Mouse (Mus musculus) spleen, postnatal 0 days (tissue): ENCODE data around the gene Ly6g6c. TPM values are rescaled to one million over a fixed set of nuclear protein-coding genes. Genes with fewer than 3 reads are reported as not detected.

Experiments used
- polyA plus RNA-seq: library from polyadenylated mRNA; unstranded; fragments of >200 nt; fragmentation: Nextera tagmentation; extraction: Ambion mirVana; gene quantifications from 2 replicates; pipeline ENCODE4 v1.2.1, GENCODE M21; 2015

Ly6g6c gene
- 0.17 TPM in 1 of 2 replicates, not detected in the other for polyA plus RNA-seq

DNA sequence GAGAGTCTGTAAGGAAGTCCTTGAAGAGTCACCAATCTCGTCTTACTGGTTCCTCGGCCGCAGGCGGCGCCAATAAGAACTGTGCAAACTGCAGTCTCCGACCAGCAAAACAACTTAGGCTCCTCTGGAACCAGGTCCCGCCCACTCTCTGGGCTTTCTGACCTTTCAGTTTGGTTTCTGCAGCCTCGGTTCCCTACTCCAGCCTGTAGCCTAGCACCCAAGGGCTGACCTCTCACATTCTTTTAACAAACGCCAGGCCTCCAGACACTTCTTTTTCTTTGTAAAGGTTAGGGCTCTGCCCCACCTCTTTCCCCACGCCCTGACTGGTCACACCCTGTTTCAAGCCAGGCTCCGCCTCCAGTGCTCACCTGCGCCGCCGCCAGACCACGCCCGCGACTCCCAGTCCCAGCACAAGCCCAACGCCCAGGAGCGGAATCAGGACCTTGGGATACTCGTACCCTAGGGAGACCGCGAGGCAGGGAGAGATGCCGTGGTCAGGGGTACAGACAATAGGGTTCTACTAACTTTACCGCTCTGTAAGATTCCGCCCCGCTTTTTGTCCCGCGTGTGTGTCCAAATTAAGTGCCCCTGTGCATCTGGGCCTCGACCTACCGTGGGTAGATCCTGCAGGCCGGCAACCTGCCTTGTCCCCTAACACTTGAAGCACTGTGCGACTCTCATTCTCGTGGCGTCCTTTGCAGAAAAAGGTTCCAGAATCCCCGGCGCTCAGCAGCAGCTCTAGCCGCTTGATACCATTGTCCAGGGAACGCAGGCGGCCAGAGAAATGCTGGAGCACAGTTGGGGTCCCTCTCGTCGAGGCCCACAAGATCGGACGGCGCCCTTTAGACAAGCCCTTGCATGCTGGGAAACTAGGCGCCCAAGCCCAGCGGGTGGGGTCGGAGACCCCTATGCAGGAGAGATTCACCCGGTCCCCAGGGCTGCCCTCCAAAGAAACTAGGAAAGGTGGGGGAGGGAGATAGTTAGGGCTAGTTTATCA, at the start of gene Ly6g6c:
TSS of gene Ly6g6c (plus strand) at position 438 of the 997 bp plus-strand sequence.

DNA sequence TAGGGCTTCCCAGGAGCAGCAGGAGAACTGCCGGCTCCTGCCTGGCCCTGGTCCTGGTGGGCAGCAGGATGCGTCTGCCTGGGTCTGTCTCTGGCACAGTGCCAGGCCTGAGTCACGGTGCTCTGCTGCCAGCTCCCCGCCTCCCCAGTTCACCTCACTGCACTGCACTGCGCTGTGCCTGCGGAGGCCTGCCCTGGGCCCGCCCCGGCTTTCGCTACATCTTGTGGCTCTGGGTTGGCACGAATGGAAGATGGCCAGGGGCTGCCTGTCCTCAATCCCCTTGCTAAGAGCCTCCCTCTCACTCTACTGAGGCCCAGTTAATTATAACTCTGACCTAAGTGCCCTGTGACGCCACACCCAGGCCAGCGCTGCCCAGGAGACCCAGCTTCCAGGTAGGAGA, 48.8 kb upstream of the Ly6g6c start, which contains the start of gene Vwa7:
TSS of gene Vwa7 (plus strand) at position 204 of the 400 bp plus-strand sequence.

DNA sequence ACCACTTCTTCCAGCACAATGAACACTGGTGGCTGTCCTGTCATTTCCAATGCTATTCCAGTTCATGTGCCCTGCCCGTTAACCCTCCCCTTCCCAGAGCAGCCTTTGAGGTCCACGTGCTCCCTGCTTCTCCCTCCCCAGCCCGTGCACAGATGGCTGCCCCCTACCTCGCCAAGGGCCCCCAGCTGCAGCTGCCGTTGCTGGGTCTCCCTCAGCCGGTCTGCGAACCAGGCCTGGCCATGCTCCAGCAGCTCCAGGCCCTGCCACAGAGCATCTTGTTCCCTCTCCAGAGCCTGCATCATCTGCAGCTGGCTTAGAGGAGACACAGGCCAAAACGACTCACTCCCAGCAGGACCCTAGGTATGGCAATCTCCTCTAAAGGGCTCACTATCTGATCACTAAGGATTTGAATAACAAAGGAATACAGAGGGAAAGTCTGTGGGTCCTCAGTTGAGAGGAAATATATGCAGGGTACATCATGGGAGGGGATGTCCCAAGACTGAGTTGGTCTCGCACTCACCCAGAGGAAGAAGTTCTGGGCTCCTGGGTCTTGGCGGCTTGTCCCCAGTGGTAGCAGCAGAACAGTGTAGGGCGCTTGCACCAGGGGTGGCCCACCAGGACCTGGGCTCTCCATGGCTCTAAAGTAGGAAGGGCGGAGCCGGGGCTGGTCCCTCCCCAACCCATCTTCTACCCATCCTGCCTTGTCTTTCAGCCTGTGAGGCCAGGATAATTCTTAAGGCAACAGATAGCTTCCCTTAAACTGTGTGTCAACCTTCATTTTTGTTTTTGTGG, 37.7 kb upstream of the Ly6g6c start, which contains the start of gene Sapcd1:
TSS of gene Sapcd1 (minus strand) at position 740 of the 792 bp plus-strand sequence.

DNA sequence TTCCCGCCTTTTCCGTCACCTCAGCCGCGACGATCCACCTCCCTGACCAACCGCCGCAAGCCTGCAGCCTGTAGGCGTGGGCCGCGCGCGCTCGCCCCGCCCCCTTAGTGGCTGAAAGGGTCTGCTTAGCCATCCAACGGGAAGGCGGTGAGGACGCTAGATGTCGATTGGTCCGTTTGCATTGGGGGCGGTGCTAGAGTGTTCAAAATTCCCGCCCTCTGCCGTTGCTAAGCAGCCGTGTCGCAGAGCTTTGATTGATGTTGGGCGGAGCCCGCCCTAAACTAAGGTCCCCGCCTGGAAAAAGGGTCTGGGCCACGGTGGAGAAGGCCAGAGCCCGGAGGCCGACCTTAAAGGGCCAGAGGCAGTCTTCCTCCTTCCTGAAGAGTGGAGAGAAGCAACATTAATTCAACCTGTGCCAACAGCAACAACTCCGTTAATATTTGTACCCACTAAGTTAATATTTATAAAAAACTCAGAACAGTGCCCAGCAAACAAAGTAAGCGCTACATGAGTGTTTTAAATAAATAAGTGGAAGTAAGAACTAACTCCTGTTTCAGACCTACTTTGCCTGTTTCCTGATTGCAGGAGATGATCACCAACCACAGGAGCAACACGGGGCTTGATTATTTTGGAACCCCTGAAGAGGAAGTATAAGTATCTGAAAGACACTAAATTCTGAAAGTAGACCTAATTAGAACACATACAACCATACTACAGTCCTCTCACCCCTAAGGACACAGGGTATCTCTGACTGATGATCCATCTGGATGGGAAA, 18.3 kb upstream of the Ly6g6c start, which contains the start of gene Msh5:
TSS of gene Msh5 (minus strand) at position 65 of the 775 bp plus-strand sequence.

DNA sequence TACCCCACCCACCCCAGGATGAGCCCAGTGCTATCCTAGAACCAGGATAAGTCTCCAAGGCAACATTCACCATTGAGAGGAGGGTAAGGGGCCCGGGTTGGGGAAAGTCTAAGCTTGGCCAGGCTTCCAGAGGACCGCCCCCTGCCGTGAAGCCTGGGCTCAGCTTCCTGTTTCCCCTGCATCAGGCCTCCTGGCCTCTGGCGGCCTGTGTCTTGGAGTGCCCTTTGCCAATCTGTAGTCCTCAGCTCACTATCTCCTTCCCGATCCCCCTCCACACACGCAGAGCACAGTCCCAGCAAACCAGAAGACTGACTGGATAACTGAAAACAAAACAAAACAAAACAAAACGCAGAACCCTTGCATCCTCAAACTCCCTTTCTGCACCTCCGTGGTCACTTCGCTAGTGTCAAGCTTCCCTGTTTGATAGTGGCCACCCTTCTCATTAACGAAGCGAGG, 15.6 kb upstream of the Ly6g6c start, which contains the start of gene Clic1:
TSS of gene Clic1 (plus strand) at position 406 of the 456 bp plus-strand sequence.

DNA sequence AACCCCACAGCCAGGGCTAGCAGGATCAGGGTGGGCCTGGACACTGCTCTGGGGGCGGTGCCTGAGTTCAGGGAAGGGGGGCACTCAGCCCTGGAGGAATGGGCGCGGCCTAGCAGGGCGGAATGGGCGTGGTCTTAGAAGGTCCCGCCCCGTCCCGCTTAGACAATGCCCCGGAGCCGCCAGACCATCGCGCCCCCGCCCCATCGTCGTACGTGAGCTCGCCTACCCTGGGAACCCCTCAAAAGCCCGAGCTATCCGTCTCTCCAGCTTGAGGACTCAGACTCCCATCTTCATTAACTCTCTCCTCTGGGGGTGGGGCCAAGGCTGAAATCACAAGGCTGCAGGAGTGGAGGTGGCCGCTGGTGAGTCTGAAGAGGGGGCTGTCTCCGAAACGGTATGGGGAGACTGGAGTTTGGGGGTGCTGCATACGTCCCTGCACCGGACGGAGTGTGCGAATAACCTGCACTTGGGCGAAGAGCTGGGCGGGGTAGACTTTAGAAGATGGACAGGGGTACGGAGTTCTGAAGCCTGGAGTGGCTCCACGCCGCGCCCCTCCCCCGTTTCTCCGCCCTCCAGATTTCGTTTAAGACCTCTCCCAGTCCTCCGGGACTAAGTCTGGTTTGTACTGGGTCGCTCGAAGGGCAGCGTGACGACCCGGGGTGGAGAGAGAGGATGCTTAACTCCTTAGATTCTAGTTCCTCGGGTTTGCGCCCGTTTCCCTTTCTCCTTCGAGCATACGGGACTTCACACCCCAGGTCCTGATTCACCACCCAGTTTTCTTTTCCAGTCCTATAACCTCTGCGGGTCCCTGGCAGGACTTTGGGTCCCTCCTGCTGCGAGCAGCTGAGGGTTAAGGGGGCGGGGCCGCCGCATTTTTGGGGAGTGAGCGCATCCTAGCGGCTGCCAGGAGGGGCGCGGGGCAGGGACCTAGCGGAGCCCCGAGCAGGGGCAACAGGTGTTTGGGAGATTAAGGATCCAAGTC, 6.0 kb upstream of the Ly6g6c start, which contains the start of gene Ddah2:
TSS of gene Ddah2 (plus strand) at position 125 of the 982 bp plus-strand sequence.

DNA sequence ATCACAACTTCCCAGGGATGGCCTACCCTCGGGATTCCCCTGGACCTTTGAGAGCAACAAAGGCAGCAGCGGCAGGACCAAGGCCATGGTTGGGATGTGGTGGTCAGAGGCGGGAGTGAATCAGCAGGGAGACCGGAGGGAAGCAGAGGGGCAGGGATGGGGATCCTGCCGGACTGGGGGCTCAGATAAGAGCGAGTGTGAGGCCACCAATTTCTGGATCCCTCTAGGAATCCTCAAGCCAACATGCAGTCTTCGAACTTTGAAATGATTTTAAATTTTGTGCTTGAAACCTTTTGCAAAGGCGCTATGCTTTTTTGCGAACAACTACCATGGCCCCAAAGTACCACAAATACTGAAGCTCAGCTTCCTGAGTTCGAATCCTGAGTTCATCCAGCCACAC, 896 bp downstream of the Ly6g6c start, which contains the start of gene Mpig6b:
TSS of gene Mpig6b (minus strand) at position 101 of the 400 bp plus-strand sequence.

DNA sequence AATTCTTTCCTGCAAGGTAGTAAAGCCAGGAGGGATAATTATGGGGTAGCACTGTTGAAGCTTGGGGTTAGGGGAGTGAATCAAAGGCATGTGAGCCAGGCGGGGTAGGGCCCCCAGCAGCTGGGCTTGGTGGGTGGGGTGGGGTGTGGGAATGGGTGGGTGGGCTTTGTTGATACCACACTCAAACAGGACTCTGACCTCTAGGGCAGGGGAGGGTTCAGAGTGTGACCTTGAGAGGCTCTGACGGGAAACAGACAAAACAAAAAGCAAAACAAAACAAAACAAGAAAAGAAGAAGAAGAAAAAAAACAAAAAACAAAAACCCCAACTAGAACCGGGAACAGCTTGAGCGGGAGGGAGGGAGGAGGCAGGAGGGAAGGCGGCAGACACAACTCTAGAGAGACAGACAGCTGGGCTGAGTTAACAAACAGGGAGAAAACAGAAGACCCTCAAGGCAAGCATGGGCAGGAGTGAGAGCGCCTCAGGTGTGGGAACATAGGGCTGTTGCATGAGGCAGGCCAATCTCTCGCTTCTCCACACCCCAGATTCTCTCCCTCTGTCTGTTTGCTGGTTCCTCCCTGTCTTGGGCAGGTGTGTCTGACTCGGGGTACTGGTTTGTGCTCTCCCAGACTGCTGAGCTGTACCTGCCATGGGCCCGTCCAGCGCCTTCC, 11.5 kb downstream of the Ly6g6c start, which contains the start of gene Ly6g6e:
TSS of gene Ly6g6e (plus strand) at position 396 of the 670 bp plus-strand sequence.

DNA sequence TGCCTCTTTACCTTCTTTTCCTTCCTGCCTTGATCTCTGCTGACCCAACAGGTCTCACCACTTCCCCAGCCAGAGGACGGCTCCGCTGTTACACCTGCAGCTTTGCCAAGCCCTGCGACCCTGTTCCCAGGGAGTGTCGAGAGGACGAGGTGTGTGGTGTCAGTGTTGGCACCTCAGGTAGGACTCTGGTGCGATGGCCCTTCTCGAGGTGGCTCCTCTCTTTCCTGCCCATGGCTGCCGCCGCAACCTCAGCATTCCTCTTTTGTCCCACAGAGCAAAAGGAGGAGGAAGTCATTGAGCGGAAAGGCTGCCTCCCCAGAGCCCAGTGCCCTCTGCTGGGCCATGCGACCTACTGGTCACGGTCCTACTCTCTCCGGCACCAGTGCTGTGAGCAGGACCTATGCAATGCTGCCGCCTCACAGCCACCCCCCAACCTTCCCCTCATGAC, 12.6 kb downstream of the Ly6g6c start, which contains the start of gene Ly6g6d:
TSS of gene Ly6g6d (minus strand) at position 280 of the 448 bp plus-strand sequence.

DNA sequence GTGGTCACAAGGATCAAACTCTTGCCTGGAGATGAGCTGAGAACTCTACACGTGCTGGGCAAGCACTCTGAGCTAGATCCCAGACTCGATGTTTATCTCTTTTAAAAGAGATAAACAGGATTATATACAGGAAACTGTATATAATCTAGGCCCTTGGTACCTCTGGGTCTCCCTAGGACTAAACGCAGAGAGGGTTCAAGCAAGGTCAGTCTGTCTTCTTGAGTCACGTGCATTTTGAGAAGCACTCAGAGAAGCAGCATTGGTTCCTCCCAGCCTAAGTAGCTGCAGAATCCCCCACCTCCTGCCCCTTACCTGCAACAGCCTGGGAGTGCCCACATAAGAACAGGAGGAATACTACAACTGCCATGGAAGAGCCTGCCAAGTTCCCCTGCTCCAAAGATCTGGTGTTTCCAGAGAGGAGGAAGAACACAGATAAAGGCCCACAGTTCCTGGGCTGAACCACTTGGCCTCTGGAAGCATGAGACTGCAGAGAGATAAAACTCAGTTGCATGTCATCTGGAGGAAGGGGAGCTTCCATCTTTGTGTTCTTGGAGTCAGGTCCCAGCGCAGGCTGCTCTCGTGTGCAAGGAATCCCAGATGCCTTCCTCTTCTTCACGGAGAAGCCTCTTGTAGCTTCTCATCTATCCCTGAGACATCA, 20.1 kb downstream of the Ly6g6c start, which contains the start of gene Ly6g6f:
TSS of gene Ly6g6f (minus strand) at position 403 of the 658 bp plus-strand sequence.

DNA sequence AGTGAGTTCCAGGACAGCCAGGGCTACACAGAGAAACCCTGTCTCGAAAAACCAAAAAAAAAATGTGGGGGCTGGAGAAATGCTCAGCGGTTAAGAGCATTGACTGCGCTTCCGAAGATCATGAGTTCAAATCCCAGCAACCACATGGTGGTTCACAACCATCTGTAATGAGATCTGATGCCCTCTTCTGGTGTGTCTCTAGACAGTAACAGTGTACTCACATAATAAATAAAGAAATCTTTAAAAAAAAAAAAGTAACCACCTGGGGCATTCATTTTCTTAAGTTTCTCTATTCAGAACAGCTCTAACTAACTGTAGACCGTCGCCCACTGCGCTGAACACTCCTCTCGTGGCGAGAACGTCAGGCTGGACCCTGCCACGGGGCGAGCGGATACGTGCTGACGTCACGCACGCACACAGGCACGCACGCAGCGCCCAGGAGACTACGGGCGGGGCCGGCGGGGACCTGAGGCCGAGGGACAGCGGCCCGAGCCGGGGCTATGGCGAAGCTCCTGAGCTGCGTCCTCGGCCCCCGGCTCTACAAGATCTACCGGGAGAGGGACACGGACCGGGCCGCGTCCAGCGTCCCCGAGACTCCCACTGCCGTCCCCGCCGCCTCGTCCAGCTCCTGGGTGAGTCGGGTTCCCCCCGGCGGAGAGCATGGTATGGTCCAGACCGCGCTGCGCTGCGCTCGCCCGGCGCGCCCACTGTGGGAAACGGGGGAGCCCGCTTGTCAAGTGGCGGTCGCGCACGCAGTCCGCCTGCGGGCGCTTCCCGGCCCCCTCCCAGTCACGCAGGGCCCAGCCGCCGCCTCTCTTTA, 23.8 kb downstream of the Ly6g6c start, which contains the start of gene Abhd16a:
TSS of gene Abhd16a (plus strand) at position 439 of the 820 bp plus-strand sequence.

DNA sequence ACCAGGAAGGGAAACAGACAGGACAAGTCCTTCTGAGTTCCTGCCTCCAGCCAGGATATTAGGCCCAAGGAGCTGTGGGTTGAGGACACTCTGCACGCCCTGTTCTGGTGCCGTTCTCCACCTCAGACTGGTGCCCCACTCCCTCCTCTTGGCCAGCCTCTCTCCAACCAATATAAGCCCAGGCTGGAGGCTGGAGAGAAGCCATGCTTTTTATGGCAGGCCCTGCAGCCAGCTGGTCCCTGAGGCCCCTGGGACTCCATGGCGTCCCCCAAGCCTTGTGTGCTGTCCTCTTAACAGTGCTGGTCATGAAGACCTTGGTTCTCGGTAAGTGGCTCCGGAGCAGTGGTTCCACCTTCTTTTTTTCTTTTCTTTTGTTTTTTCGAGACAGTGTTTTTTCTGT, 42.9 kb downstream of the Ly6g6c start, which contains the start of gene Ly6g5c:
TSS of gene Ly6g5c (plus strand) at position 183 of the 400 bp plus-strand sequence.

DNA sequence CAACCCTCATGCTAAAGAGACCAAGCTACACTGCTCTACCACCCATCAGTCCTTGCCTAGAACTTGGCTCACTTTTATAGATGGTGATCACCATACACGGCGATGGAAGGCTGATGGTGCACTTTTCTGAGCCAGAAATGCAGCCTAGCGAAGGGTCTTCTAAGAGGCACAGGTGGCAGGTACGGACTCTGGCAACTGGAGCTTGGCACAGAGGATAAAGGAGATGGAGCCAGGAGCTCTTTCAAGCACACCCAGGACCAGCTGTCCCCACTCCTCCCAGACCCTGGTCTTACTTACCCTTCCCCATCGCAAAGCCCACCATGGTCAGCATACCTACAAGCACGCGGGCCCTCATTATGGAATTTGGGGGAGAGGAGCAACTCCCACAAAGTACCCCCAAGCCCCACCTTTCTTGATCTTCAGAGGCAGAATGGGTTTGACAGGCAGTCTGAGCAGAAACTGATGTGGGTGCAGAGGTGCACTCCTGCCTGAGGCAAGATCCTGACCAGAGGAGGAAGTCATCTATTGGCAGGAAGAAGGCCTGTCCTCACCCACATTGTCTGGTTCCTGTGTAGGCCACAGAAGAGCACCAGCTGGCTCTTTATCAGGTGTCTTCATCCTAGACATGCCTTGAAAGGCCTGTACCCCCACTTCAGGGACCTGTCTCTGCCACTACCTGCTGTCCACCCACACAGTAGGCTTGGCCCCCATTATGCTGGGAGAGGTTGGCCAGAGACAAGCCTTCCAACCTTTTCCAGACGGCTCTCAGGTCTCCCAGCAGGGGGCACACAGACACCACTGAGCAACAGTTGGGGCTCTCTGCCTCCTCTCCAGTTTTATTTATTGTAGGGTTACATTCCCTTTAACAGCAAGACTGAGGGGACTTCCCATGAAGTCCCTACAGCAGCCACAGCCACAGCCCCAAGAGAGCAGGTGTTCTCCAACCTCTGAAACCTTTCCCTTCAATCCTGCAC, 50.1 kb downstream of the Ly6g6c start, which contains the start of gene Ly6g5b:
TSS of gene Ly6g5b (minus strand) at position 383 of the 974 bp plus-strand sequence.

